Mouse (Mus musculus): Measurements from ENCODE around the gene Ntrk3. TPM values are rescaled to one million over a fixed set of nuclear protein-coding genes. Genes with fewer than 3 reads are reported as not detected.

Gene Ntrk3
- polyA plus RNA-seq, 1 experiment from 2014 or later, result 25.3 TPM

DNA sequence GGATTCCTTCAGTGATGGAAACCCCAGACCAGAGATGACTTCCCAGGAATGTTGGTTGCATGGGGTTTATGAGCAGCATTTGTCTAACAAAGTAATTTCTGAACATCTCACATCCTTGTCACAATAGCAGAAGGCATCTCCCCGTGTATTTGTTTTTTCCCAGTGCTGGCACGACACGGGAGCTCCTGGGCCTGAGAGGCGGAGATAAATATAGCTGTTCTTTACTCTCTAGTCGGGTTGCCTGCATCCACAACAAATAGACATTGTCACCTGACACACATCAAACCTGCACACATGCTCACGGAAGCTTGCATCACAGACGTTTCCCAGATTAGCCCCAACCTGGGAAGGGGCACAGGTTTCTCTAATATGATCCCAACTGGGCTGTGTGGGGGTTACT lies 30.1 kb downstream of the Ntrk3 start:
- no peaks in the 10 kb centered on the region for H3K9me3 ChIP-seq

GRCm38 (mm10) chr7:78707122-78707521 lies 30.7 kb downstream of the Ntrk3 start:
- Histone ChIP-seq H3K4me1 (no peaks in the 10 kb centered on the region), H3K9me3 (no peaks in the 10 kb centered on the region), H3K4me3 (no peak overlapping the region), H3K4me2 (no peak overlapping the region), H3K27me3 (replicated peaks) (no peaks in the 10 kb centered on the region), H3K9ac (no peak overlapping the region), H3K27ac (no peak overlapping the region), H3K36me3 (replicated peaks) (no peaks in the 10 kb centered on the region)
- 91% methylated on average over 3 of the region's 3 CpGs for WGBS
- no peak for ATAC-seq (replicated peaks)

More for the DNA sequence above, 30.1 kb downstream of the Ntrk3 start:
- 88% methylated on average over 7 of the region's 7 CpGs for whole genome bisulfite sequencing
- H3K27ac ChIP-seq, result no peak overlapping the region
- no peaks in the 10 kb centered on the region for H3K4me1 ChIP-seq
- H3K4me3 ChIP-seq, result no peak overlapping the region
- ATAC-seq (replicated peaks), result no peak
- H3K36me3 ChIP-seq (replicated peaks), result no peaks in the 10 kb centered on the region
- no peak overlapping the region for H3K9ac ChIP-seq
- H3K27me3 ChIP-seq (replicated peaks), result no peaks in the 10 kb centered on the region
- no peak overlapping the region for H3K4me2 ChIP-seq

DNA sequence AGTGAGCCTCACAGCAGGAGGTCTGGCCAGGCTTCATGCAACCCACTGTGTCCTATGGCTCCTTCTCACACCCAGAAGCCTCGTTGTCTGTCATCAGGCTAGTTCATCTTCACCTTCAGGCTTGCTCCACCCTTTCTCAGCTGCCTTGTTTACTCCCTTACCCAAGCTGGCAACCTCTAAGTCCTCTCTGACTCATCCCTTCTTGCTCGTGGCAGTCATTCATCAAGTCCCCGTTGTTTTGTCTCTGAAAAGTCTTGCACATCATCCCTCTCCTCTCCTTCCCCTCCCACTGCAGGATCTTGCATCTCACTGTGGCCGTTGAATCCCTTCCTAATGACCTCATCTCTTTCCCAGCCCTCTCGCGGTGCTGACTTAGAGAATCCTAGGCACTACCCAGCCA lies 35.1 kb downstream of the Ntrk3 start:
- Histone ChIP-seq H3K4me1 (no peaks in the 10 kb centered on the region), H3K9me3 (no peaks in the 10 kb centered on the region), H3K27ac (no peak overlapping the region), H3K27me3 (replicated peaks) (no peaks in the 10 kb centered on the region), H3K36me3 (replicated peaks) (no peaks in the 10 kb centered on the region), H3K9ac (no peak overlapping the region), H3K4me2 (no peak overlapping the region), H3K4me3 (no peak overlapping the region)
- WGBS, result 66% methylated on average over 6 of the region's 6 CpGs
- ATAC-seq (replicated peaks), result no peak

GRCm38 (mm10) chr7:78695200-78695599 lies 42.6 kb downstream of the Ntrk3 start:
- WGBS, result 85% methylated on average over 3 of the region's 3 CpGs
- Histone ChIP-seq H3K9ac (no peak overlapping the region), H3K36me3 (replicated peaks) (no peaks in the 10 kb centered on the region), H3K27me3 (replicated peaks) (no peaks in the 10 kb centered on the region), H3K4me3 (no peak overlapping the region), H3K4me1 (no peaks in the 10 kb centered on the region), H3K9me3 (no peaks in the 10 kb centered on the region), H3K4me2 (no peak overlapping the region), H3K27ac (no peak overlapping the region)
- no peak for ATAC-seq (replicated peaks)

DNA sequence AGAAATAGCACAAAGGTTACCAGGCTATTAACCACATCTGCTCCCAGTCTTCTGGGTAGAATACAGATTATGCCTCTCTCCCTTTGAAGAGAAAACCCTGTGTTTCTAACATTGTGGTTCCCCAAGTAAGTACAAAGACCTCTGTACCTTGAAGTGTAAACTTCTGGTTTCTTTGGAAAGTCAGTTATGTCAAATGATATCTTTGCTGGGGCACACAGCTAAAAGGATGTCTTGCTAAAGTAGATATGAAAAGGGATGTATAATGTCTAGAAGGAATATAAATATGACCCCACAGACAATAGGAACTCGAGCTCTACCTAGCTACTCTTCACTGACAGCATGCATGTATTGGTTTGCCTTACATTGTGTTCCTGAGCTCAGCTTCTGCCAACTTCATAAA lies 44.7 kb downstream of the Ntrk3 start:
- Histone ChIP-seq H3K36me3 (replicated peaks) (no peaks in the 10 kb centered on the region), H3K4me2 (no peak overlapping the region), H3K9me3 (no peaks in the 10 kb centered on the region), H3K27ac (no peak overlapping the region), H3K4me3 (no peak overlapping the region), H3K4me1 (no peaks in the 10 kb centered on the region), H3K27me3 (replicated peaks) (no peaks in the 10 kb centered on the region), H3K9ac (no peak overlapping the region)
- no peak for ATAC-seq (replicated peaks)
- 66% methylated on average over 1 of the region's 1 CpGs for WGBS

DNA sequence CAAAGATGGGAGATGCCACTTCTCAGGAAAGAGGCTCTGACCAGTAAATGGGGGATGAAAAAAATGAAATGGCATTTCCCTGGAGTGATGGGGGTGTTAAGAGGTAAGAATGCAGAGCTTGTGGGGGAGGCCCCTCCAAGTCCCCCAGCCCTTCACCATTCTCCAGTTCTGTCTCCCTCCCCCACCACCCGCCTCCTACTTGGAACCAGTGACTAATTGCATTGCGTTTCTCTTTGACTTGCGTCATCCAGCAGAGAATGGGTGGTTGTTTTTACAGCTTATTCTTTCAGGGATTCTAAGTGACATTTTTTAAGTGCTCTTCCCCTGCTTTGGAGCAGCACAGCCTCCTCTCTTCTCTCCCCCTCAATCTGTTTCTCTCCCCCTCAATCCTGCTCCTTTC lies 46.9 kb downstream of the Ntrk3 start:
- Histone ChIP-seq H3K4me3 (no peak overlapping the region), H3K4me2 (no peak overlapping the region), H3K36me3 (replicated peaks) (no peaks in the 10 kb centered on the region), H3K9me3 (no peaks in the 10 kb centered on the region), H3K27ac (no peak overlapping the region), H3K9ac (no peak overlapping the region), H3K27me3 (replicated peaks) (no peaks in the 10 kb centered on the region), H3K4me1 (no peaks in the 10 kb centered on the region)
- ATAC-seq (replicated peaks), result no peak
- 62% methylated on average over 3 of the region's 3 CpGs for WGBS

DNA sequence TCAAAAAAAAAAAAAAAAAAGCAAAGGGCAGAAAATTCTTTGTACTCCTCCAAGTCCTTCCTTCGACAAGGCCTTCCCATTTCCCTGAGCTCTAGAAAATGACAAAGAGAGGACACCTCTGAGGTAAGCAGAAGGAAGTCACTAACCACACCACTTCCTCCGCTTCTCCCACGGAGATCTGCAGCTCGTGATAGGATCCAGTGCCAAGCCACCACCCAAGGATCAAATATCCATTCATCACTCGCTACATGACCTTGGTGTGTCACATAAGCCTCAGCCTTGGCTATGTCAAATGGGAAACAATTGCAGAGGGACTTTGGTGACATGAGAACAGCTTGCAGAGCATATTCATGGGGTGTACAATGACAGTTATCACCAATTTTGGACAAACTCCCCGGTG lies 52.9 kb downstream of the Ntrk3 start:
- no peak overlapping the region for H3K9ac ChIP-seq
- no peak overlapping the region for H3K4me2 ChIP-seq
- no peak overlapping the region for H3K4me3 ChIP-seq
- no peak overlapping the region for H3K27ac ChIP-seq
- H3K27me3 ChIP-seq (replicated peaks), result no peaks in the 10 kb centered on the region
- 70% methylated on average over 6 of the region's 6 CpGs for WGBS
- no peak for ATAC-seq (replicated peaks)
- no peaks in the 10 kb centered on the region for H3K9me3 ChIP-seq
- no peaks in the 10 kb centered on the region for H3K4me1 ChIP-seq
- no peaks in the 10 kb centered on the region for H3K36me3 ChIP-seq (replicated peaks)

DNA sequence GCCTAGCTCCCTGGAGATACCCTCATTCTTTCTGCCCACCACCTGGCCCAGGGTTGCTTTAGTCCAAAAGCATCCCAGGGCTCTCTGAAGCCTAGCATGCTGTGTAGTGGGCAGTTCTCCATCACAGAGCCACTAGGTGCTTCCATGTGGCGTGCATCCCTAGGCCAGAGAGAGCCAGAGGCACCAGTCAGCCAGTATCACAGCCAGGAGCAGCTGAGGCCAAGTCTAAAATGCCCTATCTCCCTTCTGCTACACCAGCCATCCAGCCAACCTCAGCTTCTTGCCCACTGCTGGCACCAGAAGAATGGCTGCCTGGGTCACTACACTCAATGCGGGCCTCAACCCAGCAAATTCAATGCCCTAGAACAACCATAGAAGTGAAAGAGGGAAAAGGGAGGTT lies 56.9 kb downstream of the Ntrk3 start:
- no peaks in the 10 kb centered on the region for H3K36me3 ChIP-seq (replicated peaks)
- H3K9ac ChIP-seq, result no peak overlapping the region
- H3K4me3 ChIP-seq, result no peak overlapping the region
- no peak overlapping the region for H3K4me2 ChIP-seq
- WGBS, result 94% methylated on average over 2 of the region's 2 CpGs
- no peaks in the 10 kb centered on the region for H3K9me3 ChIP-seq
- no peaks in the 10 kb centered on the region for H3K4me1 ChIP-seq
- no peaks in the 10 kb centered on the region for H3K27me3 ChIP-seq (replicated peaks)
- no peak overlapping the region for H3K27ac ChIP-seq
- ATAC-seq (replicated peaks), result no peak

- no peak overlapping the region for H3K9ac ChIP-seq
- 92% methylated on average over 16 of the region's 16 CpGs for WGBS
- no peak overlapping the region for H3K4me2 ChIP-seq
- ATAC-seq (replicated peaks), result no peak
- no peak overlapping the region for H3K4me3 ChIP-seq
- no peaks in the 10 kb centered on the region for H3K27me3 ChIP-seq (replicated peaks)
- H3K9me3 ChIP-seq, result no peaks in the 10 kb centered on the region
- H3K36me3 ChIP-seq (replicated peaks), result no peaks in the 10 kb centered on the region
- H3K4me1 ChIP-seq, result no peaks in the 10 kb centered on the region
- H3K27ac ChIP-seq, result no peak overlapping the region
Observed at GRCm38 (mm10) chr7:78669407-78669806, 68.4 kb downstream of the Ntrk3 start.

GRCm38 (mm10) chr7:78668916-78669315 lies 68.9 kb downstream of the Ntrk3 start:
- WGBS, result 91% methylated on average over 6 of the region's 6 CpGs

GRCm38 (mm10) chr7:78668003-78668635 lies 69.7 kb downstream of the Ntrk3 start:
- H3K9ac ChIP-seq, result no peak overlapping the region
- no peak for ATAC-seq (replicated peaks)
- 88% methylated on average over 6 of the region's 6 CpGs for WGBS

More at GRCm38 (mm10) chr7:78668916-78669315, 68.9 kb downstream of the Ntrk3 start:
- no peak overlapping the region for H3K27ac ChIP-seq
- ATAC-seq (replicated peaks), result no peak
- H3K9ac ChIP-seq, result no peak overlapping the region
- no peak overlapping the region for H3K4me2 ChIP-seq
- H3K4me3 ChIP-seq, result no peak overlapping the region
- H3K9me3 ChIP-seq, result no peaks in the 10 kb centered on the region
- H3K36me3 ChIP-seq (replicated peaks), result no peaks in the 10 kb centered on the region
- H3K4me1 ChIP-seq, result no peaks in the 10 kb centered on the region
- no peaks in the 10 kb centered on the region for H3K27me3 ChIP-seq (replicated peaks)

GRCm38 (mm10) chr7:78660832-78661231 lies 77.0 kb downstream of the Ntrk3 start:
- Histone ChIP-seq H3K4me3 (no peak overlapping the region), H3K27me3 (replicated peaks) (no peaks in the 10 kb centered on the region), H3K27ac (no peak overlapping the region), H3K9ac (no peak overlapping the region), H3K4me1 (peaks cover 7% of the 10 kb centered on the region; the same call in 1 of the 2 replicates), H3K36me3 (replicated peaks) (no peaks in the 10 kb centered on the region), H3K4me2 (no peak overlapping the region), H3K9me3 (no peaks in the 10 kb centered on the region)
- whole genome bisulfite sequencing, result 55% methylated on average over 7 of the region's 7 CpGs
- no peak for ATAC-seq (replicated peaks)

More at GRCm38 (mm10) chr7:78668003-78668635, 69.7 kb downstream of the Ntrk3 start:
- Histone ChIP-seq H3K27ac (no peak overlapping the region), H3K4me1 (no peaks in the 10 kb centered on the region), H3K4me2 (no peak overlapping the region), H3K4me3 (no peak overlapping the region), H3K36me3 (replicated peaks) (no peaks in the 10 kb centered on the region), H3K9me3 (no peaks in the 10 kb centered on the region), H3K27me3 (replicated peaks) (no peaks in the 10 kb centered on the region)

DNA sequence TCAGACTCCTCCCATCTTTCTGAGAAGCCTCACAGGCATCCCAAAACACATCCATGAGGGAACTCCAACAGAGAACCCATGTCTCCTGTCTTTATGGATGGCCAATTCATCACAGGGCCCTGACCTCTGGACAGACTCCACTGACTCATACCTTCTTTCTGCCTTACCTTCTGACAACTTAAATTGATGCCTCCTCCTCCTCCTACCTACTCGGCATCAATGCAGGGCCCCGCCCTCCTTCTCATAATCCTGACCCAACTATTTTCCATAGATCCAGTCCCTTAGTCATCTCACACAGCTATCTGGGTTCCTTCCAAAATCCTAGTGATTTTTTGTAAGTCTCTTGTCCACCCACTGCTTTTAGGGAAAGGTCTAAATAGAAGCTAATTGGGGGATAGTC lies 78.0 kb downstream of the Ntrk3 start:
- Histone ChIP-seq H3K27ac (no peak overlapping the region), H3K36me3 (replicated peaks) (no peaks in the 10 kb centered on the region)

More for the DNA sequence above, 78.0 kb downstream of the Ntrk3 start:
- no peaks in the 10 kb centered on the region for H3K27me3 ChIP-seq (replicated peaks)
- H3K9me3 ChIP-seq, result no peaks in the 10 kb centered on the region
- no peak for ATAC-seq (replicated peaks)
- H3K4me3 ChIP-seq, result no peak overlapping the region
- peaks cover 7% of the 10 kb centered on the region; the same call in 1 of the 2 replicates for H3K4me1 ChIP-seq
- H3K9ac ChIP-seq, result no peak overlapping the region
- WGBS, result 96% methylated on average over 2 of the region's 2 CpGs
- no peak overlapping the region for H3K4me2 ChIP-seq

Measured in midbrain, embryonic 15.5 days (tissue).